Mouse (Mus musculus) left cerebral cortex, postnatal 36 days (tissue): ENCODE data around the gene Kpna2. TPM values are rescaled to one million over a fixed set of nuclear protein-coding genes. Genes with fewer than 3 reads are reported as not detected.
"Not testable (repeated sequence)": the region's sequence is repeated elsewhere in the genome, so short reads cannot be mapped to it uniquely, and the experiment has no call there.

ENCODE experiments used
- DNase-seq, 2 experiments: peaks; one replicate each; pipeline ENCODE4 v3.0.0; 2021 to 2022; ENCODE audit warnings: low spot score in 2 of 2, mixed read lengths in 1 of 2
- intact Hi-C: fragments of 180-260 bp; cut with DNase I; formaldehyde crosslinking; loops from one replicate; pipeline ENCODE4 v1.15.1; 2025
- total RNA-seq, 2 experiments: library from RNA; stranded (reverse); gene quantifications; 2 replicates each; pipeline ENCODE4 v1.2.3; 2021

Kpna2 gene
- total RNA-seq, 2 experiments from 2014 or later = 23.0 to 34.0 TPM

- no peak for DNase-seq
- intact Hi-C loops = loop anchor here (5.0 kb wide), 1 partner anchor 207 kb away; the partner anchor contains the start of genes Cep95 and Ddx5
Measured at GRCm38 (mm10) chr11:106994246-106995085, 4.9 kb downstream of the Kpna2 start.

GRCm38 (mm10) chr11:106987384-106987783 is 12.0 kb downstream of the Kpna2 start:
- intact Hi-C loops = no loop called here

GRCm38 (mm10) chr11:106985979-106986604 is 13.2 kb downstream of the Kpna2 start:
- intact Hi-C loops, DNase-seq: not testable (repeated sequence)

More at GRCm38 (mm10) chr11:106987384-106987783, 12.0 kb downstream of the Kpna2 start:
- no peak for DNase-seq

GRCm38 (mm10) chr11:106982351-106982750 is 17.0 kb downstream of the Kpna2 start:
- intact Hi-C loops = no loop called here

GRCm38 (mm10) chr11:106981787-106982186 is 17.6 kb downstream of the Kpna2 start:
- no peak for DNase-seq
- intact Hi-C loops = loop anchor here (2.0 kb wide), 1 partner anchor 131 kb away; no protein-coding TSS in a partner anchor

More at GRCm38 (mm10) chr11:106982351-106982750, 17.0 kb downstream of the Kpna2 start:
- DNase-seq = no peak

GRCm38 (mm10) chr11:106980455-106980854 is 18.9 kb downstream of the Kpna2 start:
- intact Hi-C loops = loop anchor here (2.0 kb wide), 1 partner anchor 130 kb away; no protein-coding TSS in a partner anchor

GRCm38 (mm10) chr11:106976194-106976593 is 23.1 kb downstream of the Kpna2 start:
- intact Hi-C loops = loop anchor here (5.0 kb wide), 1 partner anchor 54 kb away; the partner anchor contains the start of gene Smurf2
- no peak for DNase-seq

More at GRCm38 (mm10) chr11:106980455-106980854, 18.9 kb downstream of the Kpna2 start:
- peak; percentile 18 to 41 for DNase-seq

GRCm38 (mm10) chr11:106975419-106976177 is 23.7 kb downstream of the Kpna2 start:
- intact Hi-C loops = loop anchor here (5.0 kb wide), 1 partner anchor 53 kb away; the partner anchor contains the start of gene Smurf2
- DNase-seq = no peak

- intact Hi-C loops = no loop called here
- no peak for DNase-seq
Measured at GRCm38 (mm10) chr11:106974440-106974839, 24.9 kb downstream of the Kpna2 start.

- intact Hi-C loops = no loop called here
- no peak for DNase-seq
Measured at GRCm38 (mm10) chr11:106973016-106973415, 26.3 kb downstream of the Kpna2 start.

GRCm38 (mm10) chr11:106969798-106970197 is 29.5 kb downstream of the Kpna2 start:
- intact Hi-C loops = no loop called here
- DNase-seq = no peak

- intact Hi-C loops = no loop called here
Measured at GRCm38 (mm10) chr11:106967630-106968029, 31.7 kb downstream of the Kpna2 start.

GRCm38 (mm10) chr11:106965881-106966280 is 33.5 kb downstream of the Kpna2 start:
- no peak for DNase-seq
- intact Hi-C loops = no loop called here

More at GRCm38 (mm10) chr11:106967630-106968029, 31.7 kb downstream of the Kpna2 start:
- no peak for DNase-seq

- no peak for DNase-seq
- intact Hi-C loops = no loop called here
Measured at GRCm38 (mm10) chr11:106962310-106962709, 37.0 kb downstream of the Kpna2 start.

- intact Hi-C loops = no loop called here
- DNase-seq = no peak
Measured at GRCm38 (mm10) chr11:106961471-106962081, 37.8 kb downstream of the Kpna2 start.

GRCm38 (mm10) chr11:106959121-106959520 is 40.2 kb downstream of the Kpna2 start:
- intact Hi-C loops = no loop called here
- DNase-seq = no peak

GRCm38 (mm10) chr11:106958407-106959071 is 40.8 kb downstream of the Kpna2 start:
- no peak for DNase-seq
- intact Hi-C loops = no loop called here

GRCm38 (mm10) chr11:106957271-106957980 is 41.9 kb downstream of the Kpna2 start:
- no peak for DNase-seq
- intact Hi-C loops = no loop called here
